Mouse (Mus musculus) liver, postnatal 0 days (tissue): Measurements from ENCODE around the gene Tagln3.

Experiments
- CTCF ChIP-seq: sonication (generic); IDR thresholded peaks from 2 replicates; pipeline ENCODE4 v1.5.1; 2016; ENCODE audit warnings: antibody characterized with exemption, low read depth
- EP300 ChIP-seq: IDR thresholded peaks from 2 replicates; pipeline ENCODE4 v1.6.1; 2016; ENCODE audit warnings: antibody characterized with exemption, low read depth, mild to moderate bottlenecking

DNA sequence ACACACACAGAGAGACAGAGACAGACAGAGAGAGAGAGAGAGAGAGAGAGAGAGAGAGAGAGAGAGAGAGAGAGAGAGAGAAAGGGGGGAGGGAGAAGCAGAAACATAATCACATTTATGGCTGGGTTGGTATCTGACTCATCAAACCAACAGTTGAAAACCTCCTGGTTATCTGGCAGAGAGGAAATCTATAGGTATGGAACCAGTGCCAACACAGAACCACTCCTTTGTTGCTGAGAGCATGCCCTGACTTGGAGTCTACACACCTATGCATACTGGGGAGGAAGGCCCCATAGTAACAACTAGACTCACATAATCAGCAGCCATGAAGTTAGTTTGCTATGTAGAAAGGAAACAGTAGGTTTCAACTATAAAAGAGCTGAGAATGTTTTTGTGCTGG is 62.0 kb downstream of the Tagln3 start:
- TF ChIP-seq EP300 (no peak), CTCF (no peak)
